Mouse (Mus musculus): ENCODE measurements around the gene Lrrtm1. TPM values are rescaled to one million over a fixed set of nuclear protein-coding genes. Genes with fewer than 3 reads are reported as not detected.

The Lrrtm1 gene
- total RNA-seq, 2 experiments from 2014 or later = not detected

DNA sequence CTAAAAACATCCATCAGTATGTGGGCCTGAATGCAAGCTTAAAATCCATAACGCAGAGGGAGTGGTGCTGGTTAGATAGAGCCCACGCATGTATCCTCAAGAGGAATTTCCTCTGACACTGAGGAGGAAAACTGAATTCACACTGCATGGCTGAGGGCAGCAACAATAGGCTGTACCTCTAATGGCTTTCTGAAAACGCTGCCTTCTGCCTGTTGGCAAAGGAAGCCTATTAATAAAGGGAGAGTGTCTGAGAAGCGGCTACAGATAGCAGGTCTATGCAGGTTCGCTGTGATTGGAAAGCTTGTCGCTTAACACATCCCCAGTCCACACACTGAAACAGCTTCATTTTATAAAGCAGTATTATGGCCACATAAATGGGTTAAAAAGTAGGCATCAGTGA, 48.9 kb downstream of the Lrrtm1 start:
- intact Hi-C loops (cut with DNase I) = no loop called here
- DNase-seq (ENCODE audit: low spot score) = no peak

DNA sequence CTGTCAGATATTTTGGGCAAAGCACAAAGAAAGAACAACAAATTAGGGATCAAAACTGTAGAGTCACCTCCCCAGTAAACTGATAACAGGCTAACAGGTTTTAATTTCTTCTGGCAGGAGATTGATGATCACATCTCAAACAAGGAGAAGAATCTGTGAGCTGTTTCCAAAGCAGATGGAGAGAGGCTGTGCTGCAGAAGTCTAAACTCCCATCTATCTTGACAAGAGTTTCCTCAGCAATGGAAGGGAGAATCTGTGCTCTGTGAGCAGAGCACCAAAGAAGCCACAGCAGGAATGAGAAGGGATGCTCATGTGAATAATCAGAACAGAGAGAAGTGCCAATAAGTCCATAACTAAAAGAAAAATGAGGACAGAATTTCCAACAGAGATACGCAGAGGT, 58.8 kb downstream of the Lrrtm1 start:
- intact Hi-C loops (cut with DNase I) = no loop called here
- DNase-seq (ENCODE audit: low spot score) = no peak

DNA sequence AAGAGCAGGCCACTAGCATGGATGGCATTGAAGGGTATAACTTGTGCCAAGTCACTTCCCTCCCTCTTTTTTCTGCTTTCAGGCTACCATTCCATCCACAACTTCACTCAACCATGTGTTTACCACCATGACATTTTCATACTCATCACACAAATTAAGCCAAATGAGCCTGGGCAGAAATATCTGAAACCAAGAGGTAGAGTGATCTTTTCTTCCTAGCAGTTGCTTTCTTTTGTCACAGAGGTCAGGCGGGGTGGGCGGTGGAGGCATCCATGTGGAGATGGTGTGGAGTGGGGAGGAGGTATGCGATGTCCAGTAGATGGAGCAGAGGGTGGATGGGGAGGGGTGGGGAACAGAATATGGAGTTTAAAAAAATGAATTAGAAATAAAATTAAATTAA, 64.3 kb downstream of the Lrrtm1 start:
- intact Hi-C loops (cut with DNase I) = no loop called here
- no peak for DNase-seq (ENCODE audit: low spot score)

Measured in heart, postnatal 25 days (tissue).